Mouse (Mus musculus): ENCODE data around the gene Gfod1.

Gene Gfod1

DNA sequence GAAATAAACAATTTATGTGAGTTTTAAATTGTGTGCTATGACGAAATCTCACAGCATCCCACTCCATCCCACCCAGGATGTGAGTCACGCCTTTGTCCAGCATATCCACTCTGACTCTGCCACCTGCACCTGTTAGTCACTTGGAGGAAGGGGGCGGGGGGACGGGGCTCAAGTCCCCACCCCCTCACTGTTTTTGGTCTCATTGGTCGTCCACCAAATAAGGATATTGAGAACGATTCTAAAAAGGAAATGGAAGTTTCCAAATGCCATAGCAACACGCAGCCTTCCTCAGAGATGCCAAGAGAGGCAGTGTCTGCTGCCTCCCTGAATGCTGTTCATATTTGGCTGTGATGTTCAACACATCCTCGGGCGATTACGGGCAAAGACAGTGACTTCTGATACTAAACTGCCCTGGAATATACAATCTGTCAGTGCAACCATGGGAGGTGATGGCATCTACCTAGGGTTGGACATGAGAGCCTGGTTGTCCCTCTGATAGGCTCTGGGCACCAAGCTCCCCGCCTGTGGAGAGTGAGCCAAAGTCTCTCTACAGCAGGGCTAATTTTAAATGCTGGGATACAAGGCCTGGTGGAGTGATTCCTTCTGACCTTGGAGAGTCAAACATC is 41.7 kb downstream of the Gfod1 start:
- DNase-seq (ENCODE audit: low spot score in 2 of 2), result peak in 1 of 2 experiments; percentile 40

DNA sequence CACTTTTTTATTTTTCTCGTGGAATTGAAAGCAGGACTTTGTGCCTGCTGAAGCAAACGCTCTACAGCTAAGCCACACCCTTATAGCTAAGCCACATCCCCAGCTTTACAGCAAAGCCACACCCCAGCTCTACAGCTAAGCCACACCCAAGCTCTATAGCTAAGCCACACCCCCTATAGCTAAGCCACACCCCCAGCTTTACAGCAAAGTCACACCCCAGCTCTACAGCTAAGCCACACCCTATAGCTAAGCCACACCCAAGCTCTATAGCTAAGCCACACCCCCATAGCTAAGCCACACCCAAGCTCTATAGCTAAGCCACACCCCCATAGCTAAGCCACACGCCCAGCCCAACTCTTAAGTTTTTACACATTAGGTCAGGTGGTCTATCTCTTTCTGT is 42.7 kb downstream of the Gfod1 start:
- no peak for DNase-seq (ENCODE audit: low spot score in 2 of 2)

DNA sequence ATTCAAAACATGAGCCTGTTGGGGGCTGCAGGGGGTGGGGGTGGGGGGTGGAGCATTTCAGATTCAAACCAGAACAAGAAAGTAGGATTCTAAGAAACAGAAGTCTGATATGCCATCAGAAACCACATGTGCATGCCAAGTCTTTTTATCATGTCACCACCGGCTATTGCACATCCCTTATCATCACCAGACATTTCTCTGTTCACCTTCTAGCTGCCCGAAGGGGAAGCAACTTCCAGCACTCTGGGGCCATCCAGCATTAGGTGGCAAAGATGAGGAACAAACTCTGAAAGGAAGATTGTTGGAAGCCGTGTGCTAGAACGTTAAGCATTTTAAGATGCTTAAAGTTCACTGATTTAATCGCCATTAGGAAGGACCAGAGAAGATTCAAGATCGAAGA is 43.2 kb downstream of the Gfod1 start:
- DNase-seq (ENCODE audit: low spot score in 2 of 2), result no peak

DNA sequence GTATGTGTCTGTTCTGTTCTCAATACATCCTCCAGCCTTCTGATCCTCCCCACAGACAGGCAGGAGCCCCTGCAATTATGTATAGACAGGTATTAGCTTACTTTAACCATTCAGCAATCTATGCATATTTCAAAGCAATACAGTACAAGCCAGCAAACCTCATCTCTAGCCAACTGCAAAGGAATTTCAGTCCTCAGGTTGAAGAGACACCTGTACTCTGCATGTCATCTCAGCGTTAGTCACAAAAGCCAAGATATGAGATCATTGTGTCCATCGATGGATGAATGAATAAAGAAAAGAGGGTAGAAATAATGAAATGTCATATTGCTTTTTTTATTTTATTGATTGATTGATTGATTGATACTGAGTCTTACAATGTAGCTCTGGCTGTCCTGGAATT is 47.5 kb downstream of the Gfod1 start:
- DNase-seq (ENCODE audit: low spot score in 2 of 2), result no peak

DNA sequence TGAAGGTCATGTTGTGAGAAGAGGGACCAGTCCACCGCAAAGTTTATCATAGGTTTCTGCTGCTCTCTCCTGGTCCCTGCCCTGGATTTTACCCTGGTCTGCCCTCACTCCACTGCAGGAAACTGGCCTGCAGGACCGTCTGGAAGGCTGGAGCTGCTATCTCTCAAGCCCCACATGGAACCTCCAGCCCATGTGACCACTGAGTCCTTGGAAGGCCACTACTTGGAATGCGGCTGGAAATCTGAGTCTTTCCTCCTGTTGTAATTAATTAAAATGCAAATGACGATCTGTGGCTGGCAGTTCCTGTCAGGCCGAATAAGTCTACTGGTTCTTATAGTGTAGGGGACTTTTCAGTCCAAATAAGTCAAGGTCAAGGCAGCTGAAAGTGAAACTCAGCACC is 50.4 kb downstream of the Gfod1 start:
- no peak for DNase-seq (ENCODE audit: low spot score in 2 of 2)

DNA sequence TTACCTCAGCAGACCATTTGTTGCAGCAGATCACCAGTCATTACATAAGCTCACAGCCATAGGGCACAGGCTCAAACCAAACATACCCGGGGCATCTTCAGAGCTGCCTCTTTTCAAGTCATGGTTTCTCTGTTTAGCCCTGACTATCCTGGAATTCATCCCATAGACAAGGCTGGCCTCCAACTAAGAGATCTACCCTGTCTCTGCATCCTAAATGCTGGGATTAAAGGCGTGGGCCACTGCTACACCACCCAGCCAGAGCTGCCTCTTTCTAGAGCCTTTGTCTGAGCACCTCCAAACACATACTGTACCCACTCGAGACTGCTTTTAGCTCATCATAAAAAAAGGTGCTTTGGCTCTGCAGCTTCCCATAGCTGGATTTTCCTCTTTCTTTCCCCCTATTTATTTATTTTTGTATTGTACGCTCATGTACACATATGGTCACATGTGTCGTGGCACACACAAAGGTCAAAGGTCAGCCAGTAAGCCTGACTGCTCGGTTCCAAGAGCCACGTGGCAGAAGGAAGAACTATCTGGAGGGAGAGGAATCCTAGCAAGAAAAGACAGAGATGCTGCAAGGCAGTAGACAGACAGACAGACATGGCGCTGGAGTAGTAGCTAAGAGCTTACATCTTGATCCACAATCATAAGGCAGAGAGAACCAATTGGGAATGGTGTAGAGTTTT is 51.7 kb downstream of the Gfod1 start:
- DNase-seq (ENCODE audit: low spot score in 2 of 2), result no peak

DNA sequence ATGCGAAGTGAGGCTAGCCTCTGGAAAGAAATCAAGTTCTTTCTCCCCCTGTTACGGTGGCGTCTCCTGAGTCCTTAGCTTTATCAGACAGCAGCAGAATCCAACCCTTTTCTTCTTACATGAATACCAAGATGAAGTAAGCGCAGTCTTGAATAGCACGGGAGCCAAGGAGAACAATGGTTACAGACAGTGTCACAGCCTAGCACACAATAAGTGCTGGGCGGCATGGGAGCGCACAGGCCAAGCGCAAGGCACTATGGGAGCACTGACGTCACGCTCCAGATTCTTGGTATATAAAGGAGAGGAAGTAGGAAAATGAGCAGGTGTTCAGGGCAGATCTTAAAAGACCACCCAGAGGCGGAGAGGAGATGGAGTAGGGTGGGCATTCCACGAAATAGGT is 52.6 kb downstream of the Gfod1 start:
- no peak for DNase-seq (ENCODE audit: low spot score in 2 of 2)

DNA sequence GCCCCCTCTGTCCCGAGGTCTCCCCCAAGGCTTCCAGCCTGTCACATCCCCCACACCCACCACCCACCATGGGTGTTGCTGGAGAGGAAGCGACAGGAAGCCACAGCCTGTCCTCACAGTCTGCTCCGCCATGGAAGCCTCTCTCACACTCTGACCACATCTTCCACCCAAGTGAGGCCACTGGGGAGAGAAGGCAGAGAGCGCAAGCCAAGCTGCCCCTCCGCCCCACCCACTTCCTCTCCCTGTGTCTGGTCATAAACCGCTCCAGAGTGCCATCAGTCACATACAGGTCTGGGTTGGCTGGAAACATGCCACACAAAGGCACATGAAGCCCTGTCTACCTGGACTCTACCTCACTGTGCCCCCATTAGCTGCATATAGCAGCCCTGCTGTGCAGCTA is 53.3 kb downstream of the Gfod1 start:
- DNase-seq (ENCODE audit: low spot score in 2 of 2), result no peak

DNA sequence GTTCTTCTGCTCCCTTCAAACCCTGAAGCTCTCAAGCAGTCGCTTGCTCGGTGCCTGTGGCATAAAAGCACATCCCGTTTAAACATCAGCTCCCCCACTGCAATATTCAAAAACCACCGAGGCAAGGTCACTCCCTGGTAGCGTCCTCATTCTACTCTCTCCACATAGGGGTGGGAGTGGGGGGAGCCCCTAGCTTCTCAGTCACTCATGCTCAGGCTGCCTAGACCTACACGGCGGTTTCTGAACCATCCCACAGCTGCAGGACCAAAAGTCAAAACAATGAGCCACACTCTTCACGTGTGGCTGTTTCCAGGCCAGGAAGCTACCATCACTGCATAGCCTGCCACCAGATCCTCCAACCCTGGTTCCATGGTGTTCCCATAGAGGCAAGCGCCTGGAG is 53.9 kb downstream of the Gfod1 start:
- no peak for DNase-seq (ENCODE audit: low spot score in 2 of 2)

DNA sequence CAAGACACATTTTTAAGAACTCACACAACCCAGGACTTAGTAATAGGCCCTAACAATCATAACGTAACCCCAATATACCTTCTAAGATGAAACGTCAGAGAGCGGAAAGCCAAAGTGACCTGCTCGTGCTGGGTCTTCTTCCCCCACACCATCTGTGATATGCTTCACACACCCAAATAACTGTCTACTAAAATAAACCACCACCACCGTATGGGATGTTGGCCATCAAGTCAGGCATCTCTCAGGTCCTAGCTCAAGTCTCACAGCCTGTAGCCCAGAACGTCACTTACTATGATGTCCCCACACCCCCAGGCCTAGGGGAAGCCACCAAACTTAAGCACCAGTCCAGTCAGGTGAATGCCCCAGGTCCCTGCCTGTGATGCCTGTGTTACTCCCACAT is 55.6 kb downstream of the Gfod1 start:
- no peak for DNase-seq (ENCODE audit: low spot score in 2 of 2)

DNA sequence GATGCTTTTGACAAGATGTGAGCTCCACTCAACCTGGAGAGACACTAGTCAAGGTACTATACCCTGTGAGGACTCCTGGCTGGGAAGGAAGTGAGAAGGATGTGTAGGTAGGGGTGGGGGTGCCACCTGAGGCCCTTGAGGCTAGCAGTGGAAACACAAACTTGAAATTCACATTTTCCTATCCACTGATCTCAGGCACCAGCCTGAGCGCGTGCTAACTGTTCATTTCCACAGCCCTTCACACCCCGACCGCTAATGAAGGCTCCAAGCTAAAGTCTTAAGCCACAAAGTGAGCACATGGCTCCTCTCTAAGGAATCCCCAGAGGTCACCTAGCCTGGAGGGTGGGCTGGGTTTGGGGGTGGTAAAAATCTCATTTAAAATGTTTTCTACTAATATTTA is 57.1 kb downstream of the Gfod1 start:
- no peak for DNase-seq (ENCODE audit: low spot score in 2 of 2)

DNA sequence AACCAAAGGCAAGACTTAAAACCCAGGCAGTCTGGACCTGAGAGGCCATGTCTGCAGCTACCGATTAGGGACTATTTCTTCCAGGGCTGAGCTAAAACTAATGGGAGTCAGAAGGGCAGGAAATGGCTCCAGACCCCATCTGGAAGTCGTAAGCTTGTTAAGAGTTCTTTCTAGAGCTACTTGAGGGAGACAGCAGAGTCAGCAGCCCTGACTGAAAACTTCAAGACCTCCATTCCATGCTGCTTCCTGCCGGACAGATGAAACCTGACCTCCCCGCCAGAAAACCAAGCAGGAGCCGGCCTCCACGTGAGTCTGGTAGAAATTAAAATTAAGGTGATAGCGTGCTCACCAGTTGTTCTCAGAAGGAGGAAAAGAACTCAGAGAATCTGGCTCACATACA is 60.2 kb downstream of the Gfod1 start:
- DNase-seq (ENCODE audit: low spot score in 2 of 2), result no peak

DNA sequence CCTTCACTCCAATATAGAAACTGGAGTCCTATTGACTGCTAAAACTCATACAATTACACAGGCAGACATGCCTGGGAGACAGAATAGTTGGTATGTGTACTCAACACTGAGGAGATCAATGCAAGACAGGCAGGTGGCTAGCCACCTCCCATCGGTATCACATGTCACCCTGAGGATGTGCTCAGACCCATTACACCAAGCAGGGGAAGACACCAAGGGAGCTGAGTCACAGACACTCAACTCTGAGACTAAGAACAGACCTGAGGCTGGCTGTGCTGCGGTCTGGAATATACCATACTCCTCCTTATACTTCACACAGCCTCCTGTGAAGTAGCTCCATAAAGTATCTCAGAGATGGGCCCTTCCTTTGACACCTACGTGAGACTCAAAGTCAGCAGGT is 60.7 kb downstream of the Gfod1 start:
- no peak for DNase-seq (ENCODE audit: low spot score in 2 of 2)

DNA sequence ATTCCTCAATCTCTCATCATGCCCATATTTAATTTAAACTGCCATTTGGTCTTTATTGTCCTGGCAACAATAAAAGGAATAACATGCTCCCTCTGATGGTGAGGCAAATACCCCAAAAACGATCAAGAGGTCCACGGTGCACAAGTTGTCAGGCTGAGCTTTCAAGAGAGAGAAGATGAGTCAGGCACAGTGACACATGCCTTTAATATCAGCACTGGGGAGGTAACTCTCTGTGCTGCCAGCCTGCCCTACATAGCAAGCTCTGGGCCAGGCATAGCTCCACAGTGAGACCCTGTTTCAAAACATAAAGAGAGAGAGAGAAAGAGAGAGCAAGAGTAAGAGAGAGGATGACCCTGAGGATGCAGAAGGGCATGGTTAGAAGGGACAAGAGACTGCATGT is 62.2 kb downstream of the Gfod1 start:
- no peak for DNase-seq (ENCODE audit: low spot score in 2 of 2)

DNA sequence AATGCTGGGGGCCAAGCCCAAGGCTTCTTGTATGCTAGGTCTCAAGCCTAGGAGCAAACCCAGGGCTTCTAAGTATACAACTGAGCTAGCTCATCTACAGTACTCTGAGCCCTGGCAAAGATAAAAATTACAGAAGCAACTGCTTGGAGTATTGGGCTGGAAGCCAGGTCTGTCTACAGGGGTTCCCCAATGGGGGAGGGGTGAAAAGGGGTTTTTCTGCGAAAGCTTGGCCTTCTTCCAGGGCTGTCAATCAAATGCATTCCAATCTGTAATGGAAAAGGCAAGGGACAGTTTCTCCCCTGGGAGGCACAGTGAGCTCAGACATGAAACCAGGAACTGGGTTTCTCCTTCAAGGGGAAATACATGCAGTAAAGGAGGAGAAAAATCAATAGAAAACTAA is 62.9 kb downstream of the Gfod1 start:
- DNase-seq (ENCODE audit: low spot score in 2 of 2), result peak in 1 of 2 experiments; percentile 34

DNA sequence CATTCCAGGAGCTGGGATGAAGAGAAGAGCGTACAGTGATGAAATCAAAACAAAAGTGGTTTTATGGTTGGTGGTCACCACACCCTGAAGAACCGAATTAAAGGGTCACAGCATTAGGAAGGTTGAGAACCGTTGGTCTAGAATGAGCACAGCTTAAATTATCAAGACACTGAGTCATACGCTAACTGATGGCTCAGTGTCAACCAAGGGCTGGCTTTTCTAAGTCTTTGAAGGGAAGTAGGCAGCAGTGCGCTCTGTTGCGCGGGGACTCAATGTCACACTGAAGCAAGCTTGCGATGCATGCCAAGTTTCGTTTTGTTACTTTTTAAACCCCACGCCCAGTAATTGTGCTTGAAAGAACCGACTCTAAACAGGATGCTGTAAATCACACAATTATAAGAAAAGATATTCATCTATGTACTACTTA is 64.2 kb downstream of the Gfod1 start:
- DNase-seq (ENCODE audit: low spot score in 2 of 2), result no peak

DNA sequence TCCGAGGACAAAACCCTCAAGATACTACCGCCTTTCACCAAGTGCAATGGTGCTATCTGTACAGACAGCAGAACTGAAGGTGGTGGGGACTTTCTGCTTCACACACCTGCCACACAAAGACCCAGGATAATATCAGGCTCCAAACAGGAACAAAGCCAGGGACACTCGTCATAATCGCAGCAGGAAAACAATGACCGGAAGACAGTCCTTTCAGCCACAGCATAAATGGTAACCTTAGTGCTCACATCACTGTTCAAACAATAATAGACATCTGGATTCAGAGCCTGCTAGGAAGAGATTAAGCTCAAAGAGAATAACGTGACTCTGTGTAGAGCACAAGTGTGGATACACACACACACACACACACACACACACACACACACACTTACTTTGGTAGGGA is 67.3 kb downstream of the Gfod1 start:
- no peak for DNase-seq (ENCODE audit: low spot score in 2 of 2)

DNA sequence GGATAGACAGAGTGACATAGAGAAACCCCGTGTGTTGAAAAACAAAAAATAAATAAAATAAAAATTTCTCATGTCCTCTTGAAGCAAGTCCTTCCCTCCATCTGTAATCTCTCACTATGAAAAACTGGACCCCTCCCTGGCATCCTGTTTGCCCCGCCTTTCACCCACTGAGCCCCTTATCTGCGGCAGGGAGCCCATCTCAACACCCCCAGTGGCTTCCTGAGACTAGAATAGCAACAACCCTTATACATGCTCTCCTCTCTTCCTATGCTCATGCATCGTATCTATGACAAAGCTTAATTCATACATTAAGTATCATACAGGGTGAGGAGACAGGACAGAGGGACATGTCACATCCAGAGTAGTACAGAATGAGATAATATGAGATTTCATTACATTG is 68.0 kb downstream of the Gfod1 start:
- no peak for DNase-seq (ENCODE audit: low spot score in 2 of 2)

DNA sequence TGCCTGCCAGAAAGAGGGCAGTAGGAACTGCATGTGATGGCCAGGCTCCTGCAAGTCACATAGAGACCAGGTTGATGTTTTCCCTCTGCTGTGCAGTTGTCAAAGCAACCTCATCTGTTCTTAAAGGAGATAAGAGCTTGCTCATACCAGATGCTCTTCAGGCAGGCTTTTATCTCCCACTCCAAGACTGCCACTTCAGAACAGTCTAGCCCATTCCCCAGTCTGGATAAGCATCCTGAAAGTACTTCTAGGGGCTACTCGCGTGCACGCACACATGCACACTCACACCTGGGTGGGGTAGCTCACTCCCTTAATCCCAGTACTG is 68.4 kb downstream of the Gfod1 start:
- no peak for DNase-seq (ENCODE audit: low spot score in 2 of 2)

DNA sequence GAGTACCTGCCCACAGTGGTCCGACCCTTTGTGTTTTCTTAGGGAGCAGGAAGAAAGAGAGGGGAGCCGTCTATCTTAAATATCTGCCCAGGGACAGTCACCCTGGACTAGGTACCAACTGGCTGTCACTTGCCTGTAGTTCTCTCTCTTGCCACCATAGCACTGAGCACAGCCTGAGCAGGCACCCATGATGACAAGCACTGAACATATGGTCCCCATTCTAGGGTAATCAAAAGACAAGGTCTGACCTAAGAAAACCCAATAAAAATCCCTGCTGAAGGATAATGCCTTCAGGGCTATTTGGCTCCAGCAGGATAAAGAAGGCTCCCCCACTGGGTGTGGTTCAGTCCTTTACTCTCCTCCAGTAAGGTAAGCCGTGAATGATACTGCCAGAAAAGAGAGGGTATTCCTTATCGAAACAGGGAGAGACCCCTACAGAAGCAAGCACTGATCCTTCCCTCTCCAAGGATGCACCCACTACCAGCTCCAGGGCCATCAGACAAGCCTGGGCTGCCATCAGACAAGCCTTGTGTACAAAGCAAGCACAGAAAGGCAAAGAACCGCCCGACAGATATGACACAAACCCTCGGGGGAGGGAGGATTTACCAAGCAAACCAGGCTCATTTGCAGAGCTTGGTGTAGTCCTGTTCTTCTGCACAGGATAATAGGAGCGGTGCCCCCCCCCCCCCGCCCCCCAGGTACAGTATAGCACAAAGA is 68.9 kb downstream of the Gfod1 start:
- DNase-seq (ENCODE audit: low spot score in 2 of 2), result no peak

DNA sequence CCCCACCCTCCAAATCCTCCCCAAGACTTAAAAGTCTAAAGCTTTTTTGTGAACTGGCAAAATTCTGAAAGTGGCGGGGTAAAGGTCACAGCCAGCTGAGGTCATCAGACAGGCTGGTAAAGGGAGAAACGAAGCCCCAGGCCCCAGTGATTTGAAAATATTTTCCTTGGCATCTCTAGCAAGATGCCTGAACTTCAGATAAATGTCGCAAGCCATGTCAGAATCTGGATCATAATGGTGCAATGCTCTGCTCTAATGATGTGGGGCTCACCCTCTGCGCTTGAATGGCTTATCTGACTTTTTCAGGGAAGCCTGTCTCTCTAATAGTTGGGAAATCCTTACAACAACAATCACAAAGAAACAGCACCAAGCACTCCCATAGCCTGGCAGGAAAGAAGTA is 70.6 kb downstream of the Gfod1 start:
- no peak for DNase-seq (ENCODE audit: low spot score in 2 of 2)

DNA sequence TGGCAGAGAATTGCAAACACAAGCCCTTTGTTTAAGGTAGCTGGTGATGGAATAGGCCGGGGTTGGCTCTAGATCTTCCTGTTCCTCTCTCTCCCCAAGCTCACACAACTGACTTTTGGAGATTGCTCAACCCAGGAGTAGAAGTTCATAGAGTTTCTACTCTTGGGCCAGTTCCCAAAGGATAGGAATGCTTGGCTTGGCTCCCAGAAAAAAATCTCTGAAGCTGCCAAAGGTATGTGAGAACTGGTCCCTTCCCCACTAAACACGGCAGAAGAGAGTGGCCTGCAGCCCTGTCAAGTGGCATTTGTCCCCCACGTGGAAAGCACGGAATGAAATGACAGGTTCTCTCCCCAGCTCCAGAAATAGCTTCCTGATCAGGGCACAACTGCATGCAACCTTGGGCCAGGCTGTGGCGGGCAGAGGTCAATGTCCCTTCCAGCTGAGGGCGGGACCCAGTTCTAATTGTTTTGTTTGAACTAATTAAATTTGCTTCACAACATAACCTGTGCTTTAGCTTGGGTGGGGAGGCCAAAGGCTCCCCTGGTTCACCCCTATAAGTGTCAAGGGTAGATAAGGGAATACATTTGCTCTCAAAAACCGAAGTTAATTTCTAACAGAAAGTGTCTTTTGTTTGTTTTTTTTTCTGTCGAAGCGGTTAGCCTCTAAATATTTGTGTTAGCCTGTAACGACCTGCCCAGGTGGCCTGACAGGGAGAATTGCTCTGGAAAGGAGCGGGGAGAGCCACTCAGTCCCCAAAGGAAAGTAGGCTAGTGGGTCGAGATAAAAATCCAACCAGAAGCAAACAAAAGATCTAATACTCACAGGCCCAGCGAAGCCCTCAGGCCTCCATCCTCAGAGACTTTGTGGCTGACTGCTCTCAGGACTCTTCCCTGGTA is 71.8 kb downstream of the Gfod1 start:
- DNase-seq (ENCODE audit: low spot score in 2 of 2), result no peak
